Mouse (Mus musculus) lung, embryonic 14.5 days (tissue): Measurements from ENCODE around the gene Chd1. TPM values are rescaled to one million over a fixed set of nuclear protein-coding genes. Genes with fewer than 3 reads are reported as not detected.

Experiments used
- ATAC-seq: fragments of 200-750 bp; cut with Nextera tagmentation; 2 replicates; pipeline ENCODE4 v1.8.0; 2017; ENCODE audit warnings: mild to moderate bottlenecking, moderate TSS enrichment, moderate library complexity; ENCODE audit not compliant: insufficient read depth
- DNase-seq: peaks from one replicate; pipeline ENCODE4 v3.0.0-alpha.2; 2015
- H3K27ac ChIP-seq: fragments of 300-500 bp; sonication (generic); 2 replicates; pipeline ENCODE4 v1.5.1; 2014; ENCODE audit warnings: low read depth, mild to moderate bottlenecking, moderate library complexity
- H3K27me3 ChIP-seq: fragments of 300-500 bp; sonication (generic); 2 replicates; pipeline ENCODE4 v1.6.1; 2014; ENCODE audit warnings: low read length, control low read depth; ENCODE audit not compliant: insufficient read depth
- H3K36me3 ChIP-seq: fragments of 300-500 bp; sonication (generic); 2 replicates; pipeline ENCODE4 v1.6.1; 2014; ENCODE audit warnings: control low read depth; ENCODE audit not compliant: insufficient read depth
- H3K4me1 ChIP-seq: fragments of 300-500 bp; sonication (generic); 2 replicates; pipeline ENCODE4 v1.6.1; 2014; ENCODE audit warnings: antibody characterized with exemption, control low read depth; ENCODE audit not compliant: insufficient read depth
- H3K4me2 ChIP-seq: fragments of 300-500 bp; sonication (generic); 2 replicates; pipeline ENCODE4 v1.6.1; 2014; ENCODE audit warnings: mild to moderate bottlenecking
- H3K4me3 ChIP-seq: fragments of 300-500 bp; sonication (generic); 2 replicates; pipeline ENCODE4 v1.5.1; 2014; ENCODE audit warnings: low read depth, low read length
- H3K9ac ChIP-seq: fragments of 300-500 bp; sonication (generic); 2 replicates; pipeline ENCODE4 v1.6.1; 2014
- H3K9me3 ChIP-seq: fragments of 300-500 bp; sonication (generic); 2 replicates; pipeline ENCODE4 v1.6.1; 2016; ENCODE audit warnings: low read depth, low read length, control low read depth
- CTCF ChIP-seq: IDR thresholded peaks from 2 replicates; pipeline ENCODE4 v1.5.1; 2016; ENCODE audit warnings: antibody characterized with exemption, low read depth
- WGBS: fragments of 180-500 bp; shearing (Covaris S2); extraction: QIAGEN DNeasy Blood & Tissue Kit; methylation state at CpG from one replicate; pipeline ENCODE4 v1.1.7; 2014; 5-methylcytosine and 5-hydroxymethylcytosine counted together
- polyA plus RNA-seq: library from polyadenylated mRNA; unstranded; fragments of >200 nt; fragmentation: Nextera tagmentation; extraction: Ambion mirVana; gene quantifications from 2 replicates; pipeline ENCODE4 v1.2.1, GENCODE M21; 2014

Chd1 gene
- polyA plus RNA-seq, 1 experiment from 2014 or later = 42.2 TPM

GRCm38 (mm10) chr17:15790716-15791115 is 85.9 kb downstream of the Chd1 start:
- DNase-seq = no peak
- Histone ChIP-seq H3K4me2 (no peak overlapping the region), H3K36me3 (no peaks in the 10 kb centered on the region), H3K9ac (no peak overlapping the region), H3K4me1 (no peaks in the 10 kb centered on the region), H3K9me3 (no peaks in the 10 kb centered on the region), H3K27me3 (no peaks in the 10 kb centered on the region), H3K27ac (no peak overlapping the region), H3K4me3 (no peak overlapping the region)
- 85% methylated on average over 8 of the region's 8 CpGs for WGBS
- no peak for TF ChIP-seq CTCF
- no peak for ATAC-seq

GRCm38 (mm10) chr17:15799195-15799793 is 94.5 kb downstream of the Chd1 start:
- no peak for TF ChIP-seq CTCF

GRCm38 (mm10) chr17:15804008-15804812 is 99.4 kb downstream of the Chd1 start:
- TF ChIP-seq CTCF = peak; percentile 67

More at GRCm38 (mm10) chr17:15799195-15799793, 94.5 kb downstream of the Chd1 start:
- Histone ChIP-seq H3K4me1 (no peaks in the 10 kb centered on the region), H3K4me3 (no peak overlapping the region), H3K27ac (no peak overlapping the region), H3K27me3 (no peaks in the 10 kb centered on the region), H3K9ac (no peak overlapping the region), H3K9me3 (no peaks in the 10 kb centered on the region), H3K4me2 (no peak overlapping the region), H3K36me3 (no peaks in the 10 kb centered on the region)
- ATAC-seq = no peak
- WGBS = 70% methylated on average over 3 of the region's 3 CpGs
- no peak for DNase-seq

GRCm38 (mm10) chr17:15807295-15807984 is 102.7 kb downstream of the Chd1 start:
- WGBS = 74% methylated on average over 23 of the region's 23 CpGs
- Histone ChIP-seq H3K4me3 (no peak overlapping the region), H3K9me3 (no peaks in the 10 kb centered on the region), H3K4me2 (no peak overlapping the region), H3K4me1 (peaks cover 24% of the 10 kb centered on the region), H3K27ac (no peak overlapping the region), H3K27me3 (no peaks in the 10 kb centered on the region), H3K36me3 (peaks cover 21% of the 10 kb centered on the region; the same call in 1 of the 2 replicates), H3K9ac (no peak overlapping the region)
- no peak for DNase-seq
- TF ChIP-seq CTCF = no peak
- ATAC-seq = 0 out of 2 replicates have a peak, but pooled peaks have one; percentile 7

More at GRCm38 (mm10) chr17:15804008-15804812, 99.4 kb downstream of the Chd1 start:
- Histone ChIP-seq H3K27me3 (no peaks in the 10 kb centered on the region), H3K4me3 (no peak overlapping the region), H3K9ac (no peak overlapping the region), H3K9me3 (no peaks in the 10 kb centered on the region), H3K27ac (no peak overlapping the region), H3K4me1 (peaks cover 14% of the 10 kb centered on the region), H3K4me2 (no peak overlapping the region), H3K36me3 (peaks cover 21% of the 10 kb centered on the region; the same call in 1 of the 2 replicates)
- ATAC-seq (peak; percentile 26; the same call in 1 of the 2 replicates), DNase-seq (peak; percentile 78)
- WGBS = 47% methylated on average over 15 of the region's 15 CpGs

GRCm38 (mm10) chr17:15808015-15808414 is 103.2 kb downstream of the Chd1 start:
- peaks cover 24% of the 10 kb centered on the region for H3K4me1 ChIP-seq
- no peak overlapping the region for H3K9ac ChIP-seq
- peaks cover 25% of the 10 kb centered on the region; the same call in 1 of the 2 replicates for H3K36me3 ChIP-seq
- H3K9me3 ChIP-seq = no peaks in the 10 kb centered on the region
- no peak overlapping the region for H3K4me3 ChIP-seq
- 32% methylated on average over 4 of the region's 4 CpGs for WGBS
- no peak for ATAC-seq
- H3K4me2 ChIP-seq = peak overlapping the region; percentile 12; the same call in 1 of the 2 replicates
- H3K27me3 ChIP-seq = no peaks in the 10 kb centered on the region
- H3K27ac ChIP-seq = no peak overlapping the region
- no peak for DNase-seq
- no peak for TF ChIP-seq CTCF

GRCm38 (mm10) chr17:15808468-15809374 is 104.0 kb downstream of the Chd1 start:
- H3K27ac ChIP-seq = peak overlapping the region; percentile 60
- H3K4me2 ChIP-seq = peak overlapping the region; percentile 12; the same call in 1 of the 2 replicates

More at GRCm38 (mm10) chr17:15808468-15809374, 104.0 kb downstream of the Chd1 start:
- no peaks in the 10 kb centered on the region for H3K27me3 ChIP-seq
- H3K9ac ChIP-seq = no peak overlapping the region
- peaks cover 25% of the 10 kb centered on the region; the same call in 1 of the 2 replicates for H3K36me3 ChIP-seq
- peaks cover 28% of the 10 kb centered on the region for H3K4me1 ChIP-seq
- no peak for TF ChIP-seq CTCF
- ATAC-seq (peak; percentile 30), DNase-seq (peak; percentile 63)
- no peaks in the 10 kb centered on the region for H3K9me3 ChIP-seq
- no peak overlapping the region for H3K4me3 ChIP-seq
- 12% methylated on average over 10 of the region's 10 CpGs for WGBS
